ENCODE assay signal across 27 mouse cellular contexts in the genomic region with DNA sequence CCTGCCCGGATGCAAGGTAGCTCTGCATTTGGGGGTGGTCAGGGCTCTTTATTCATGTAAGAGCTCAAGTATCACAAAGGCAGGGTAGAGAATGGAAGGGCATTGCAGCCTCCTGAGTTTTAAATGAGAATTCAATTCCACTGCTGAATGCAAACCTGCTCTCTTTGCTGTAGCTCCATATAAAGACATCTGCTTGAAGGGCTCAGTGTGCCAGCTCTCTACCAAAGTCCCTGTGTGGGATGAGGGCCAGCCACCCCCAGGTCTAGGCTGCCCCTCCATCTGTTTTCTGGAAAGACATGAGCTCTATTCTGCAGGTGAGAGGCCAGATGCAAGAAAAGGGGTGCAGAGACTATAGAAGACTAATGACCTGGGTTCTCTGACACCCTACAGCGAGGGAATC. TPM values are rescaled to one million over a fixed set of nuclear protein-coding genes. Genes with fewer than 3 reads are reported as not detected.
A peak's percentile ranks its signal among the peaks of the same experiment; 100 is the strongest.
DNase-seq lines count a peak whose midpoint lies in the region; TF ChIP-seq lines count a peak whose summit lies in the region.
"Had no signal": no experiment of that assay in that cellular context is flagged by ENCODE, and none has a peak within 500 bp of the region (broad histone marks: within the 10 kb centered on the region; RNA-seq: fewer than 3 reads in every experiment).

No protein-coding gene starts in this region.

- TF ChIP-seq CTCF in layer of hippocampus, adult 2 months (conservative IDR thresholded peaks at IDR 0.05) = no peak

- DNase-seq in cerebellum, postnatal 14 days = peak; percentile 23 to 26
- no peak for DNase-seq in cerebellum, postnatal 36 days
- DNase-seq in layer of hippocampus, adult 2 months (ENCODE audit: low spot score in 2 of 2) = no peak
- DNase-seq in layer of hippocampus, postnatal 10 days (ENCODE audit: low spot score in 2 of 2) = no peak
- peak; percentile 24 for DNase-seq in right cerebral cortex, adult 18-20 months
- DNase-seq in right cerebral cortex, postnatal 25 days = no peak
- DNase-seq: adrenal gland, postnatal 10 days; adrenal gland, postnatal 36 days; B cell, adult 2 months; cerebellum, adult 11 months; cerebellum, adult 8-10 months; cerebellum, postnatal 25 days; embryo, embryonic 11 days; gastrocnemius, postnatal 10 days; gastrocnemius, postnatal 36 days; heart, adult 2 months; heart, postnatal 14 days; heart, postnatal 4 days had no signal

- H3K4me3 ChIP-seq in layer of hippocampus, adult 2 months = no peak overlapping the region
- H3K4me3 ChIP-seq: embryonic facial prominence, embryonic 10.5 days; embryonic facial prominence, embryonic 13.5 days; erythroblast, embryonic 14.5 days; forebrain, embryonic 12.5 days; forebrain, embryonic 15.5 days; heart, adult 2 months; heart, embryonic 10.5 days; heart, embryonic 13.5 days had no signal

- peak overlapping the region; percentile 70 for H3K27ac ChIP-seq in layer of hippocampus, adult 2 months
- H3K27ac ChIP-seq: embryonic facial prominence, embryonic 10.5 days; embryonic facial prominence, embryonic 13.5 days; forebrain, embryonic 12.5 days; forebrain, embryonic 15.5 days; heart, adult 2 months; heart, embryonic 10.5 days; heart, embryonic 13.5 days; hindbrain, embryonic 14.5 days; hindbrain, postnatal 0 days had no signal

RNA-seq across cellular contexts. Expression of gene Mad1l1, which starts 36.6 kb away (rescaled TPM):
- 10 to 100 TPM; 14.3 to 18.1 TPM for total RNA-seq in layer of hippocampus, adult 2 months (2021)
- 10 to 100 TPM; 20.1 to 20.7 TPM for total RNA-seq in layer of hippocampus, postnatal 10 days (2021)

RNA-seq across cellular contexts. Expression of gene Nudt1, which starts 36.7 kb away (rescaled TPM):
- total RNA-seq in layer of hippocampus, adult 2 months (2021) = 1 to 10 TPM; 3.7 to 3.8 TPM
- total RNA-seq in layer of hippocampus, postnatal 10 days (2021) = 1 to 10 TPM; 5.8 to 7.5 TPM

RNA-seq across cellular contexts. Expression of gene Mrm2, which starts 46.9 kb away (rescaled TPM):
- total RNA-seq in layer of hippocampus, adult 2 months (2021) = 10 to 100 TPM in 1 of 2 experiments, 1 to 10 TPM in 1; 9.1 to 10.0 TPM
- total RNA-seq in layer of hippocampus, postnatal 10 days (2021) = 1 to 10 TPM; 8.4 to 9.4 TPM

Comparison
In these comparisons a context has a peak if more than half of its experiments do, and no peak if none do; other contexts are left out.
1. DNase-seq: peak in cerebellum, postnatal 14 days (2 of 2) and right cerebral cortex, adult 18-20 months (single experiment); none in cerebellum, postnatal 36 days (0 of 2), layer of hippocampus, adult 2 months (0 of 2), layer of hippocampus, postnatal 10 days (0 of 2) and right cerebral cortex, postnatal 25 days (single experiment).